Mouse (Mus musculus): ENCODE measurements around the gene Myo3b. TPM values are rescaled to one million over a fixed set of nuclear protein-coding genes. Genes with fewer than 3 reads are reported as not detected.

Myo3b gene
- polyA plus RNA-seq, 1 experiment, result not detected

DNA sequence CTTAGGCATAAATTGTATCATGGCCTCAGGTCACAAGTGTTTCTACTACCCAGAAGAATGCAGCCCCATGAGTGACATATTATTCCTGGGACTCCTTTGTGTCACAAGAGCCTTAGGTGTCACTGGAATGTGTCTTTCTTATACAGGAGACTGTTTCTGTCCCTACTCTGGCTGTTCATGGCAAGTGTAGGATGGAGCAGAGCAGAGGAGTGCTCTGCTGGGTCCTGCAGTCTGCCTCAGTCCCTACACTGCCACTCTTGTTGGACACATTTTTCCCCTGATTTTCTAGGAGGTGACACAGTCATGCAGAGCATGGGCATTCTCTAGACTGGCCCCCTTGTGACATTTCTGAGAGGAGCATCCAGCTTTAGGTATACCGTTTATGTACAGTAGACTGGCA, 350.2 kb downstream of the Myo3b start:
- no peak for TF ChIP-seq GATA1 (IDR thresholded peaks at IDR 0.05; ENCODE audit: low read length)

DNA sequence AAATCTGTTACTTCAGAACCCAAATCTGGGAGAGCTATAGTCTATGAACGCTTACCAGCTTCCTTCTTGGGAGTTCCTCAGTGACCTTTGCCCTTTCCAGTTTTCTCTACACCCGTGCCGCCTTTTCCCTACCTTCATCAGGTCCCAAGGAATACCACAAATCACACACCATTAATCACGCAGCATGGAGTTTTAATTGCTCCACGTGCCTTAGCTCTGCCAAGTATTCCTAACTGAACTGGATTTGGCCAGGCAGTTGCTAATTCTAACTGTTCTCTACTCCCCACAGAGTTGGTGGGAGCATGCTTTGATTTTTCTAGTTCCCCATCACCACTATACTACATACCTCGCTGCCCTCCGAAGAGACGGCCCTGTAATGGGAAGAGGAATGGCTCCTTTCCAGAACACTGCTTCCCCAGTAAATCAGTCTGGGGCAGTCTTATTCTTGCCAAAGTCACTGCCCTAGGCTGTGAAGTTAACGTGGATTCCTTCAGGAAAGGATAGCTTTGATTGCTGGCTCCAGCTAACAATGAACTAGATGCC, 358.9 kb downstream of the Myo3b start:
- no peak for TF ChIP-seq GATA1 (IDR thresholded peaks at IDR 0.05; ENCODE audit: low read length)

DNA sequence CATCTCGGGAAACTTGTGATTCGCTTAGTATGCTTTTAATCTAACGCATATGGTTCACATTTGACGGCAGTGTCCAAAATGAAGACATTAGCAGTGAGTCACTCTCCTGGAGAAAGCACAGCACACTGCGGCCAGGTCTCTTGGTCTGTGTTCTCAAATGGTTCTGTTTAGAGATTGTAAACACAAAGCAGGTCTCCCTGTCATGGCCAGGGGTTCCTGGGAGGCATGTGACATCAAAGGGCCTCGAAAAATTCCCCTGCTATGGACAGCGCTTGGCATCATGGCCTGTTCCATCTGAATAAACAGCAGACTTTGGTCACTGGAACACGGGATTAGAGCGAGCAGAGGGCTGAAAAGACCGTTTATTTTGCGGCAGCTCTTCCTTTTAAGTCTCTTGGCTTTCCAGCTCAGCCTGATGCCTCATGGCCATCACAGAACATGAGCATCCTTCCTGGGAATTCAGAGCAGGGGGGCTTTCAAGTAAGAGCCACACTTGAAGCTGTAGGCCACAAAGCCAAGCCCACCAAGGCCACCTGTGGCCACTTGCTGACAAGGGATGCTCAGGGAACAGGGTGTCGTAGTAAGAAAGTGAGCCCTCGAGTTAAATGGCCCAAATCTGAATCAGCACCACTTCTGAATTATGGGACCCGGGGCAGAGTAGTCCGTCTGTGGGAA, 360.7 kb downstream of the Myo3b start:
- no peak for TF ChIP-seq GATA1 (IDR thresholded peaks at IDR 0.05; ENCODE audit: low read length)

DNA sequence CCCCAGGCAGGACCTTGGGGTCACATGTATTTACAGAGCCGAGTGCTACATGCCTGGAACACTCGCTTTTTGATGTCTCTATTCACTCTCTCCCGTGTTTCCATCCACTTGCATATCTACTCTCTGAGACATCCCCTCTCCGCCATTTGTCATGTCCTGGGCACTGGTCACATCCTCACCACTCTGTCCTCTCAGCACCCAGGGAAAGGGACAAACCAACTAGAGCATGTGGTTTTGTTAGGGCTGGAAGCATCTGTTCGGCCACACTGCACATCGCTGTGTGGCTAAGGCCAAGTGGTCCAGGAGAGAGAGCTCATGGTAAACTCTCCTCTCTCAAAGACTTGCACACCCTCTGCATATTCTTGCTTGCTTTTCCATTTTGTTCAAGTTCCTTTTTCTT, 361.4 kb downstream of the Myo3b start:
- no peak for TF ChIP-seq GATA1 (IDR thresholded peaks at IDR 0.05; ENCODE audit: low read length)

DNA sequence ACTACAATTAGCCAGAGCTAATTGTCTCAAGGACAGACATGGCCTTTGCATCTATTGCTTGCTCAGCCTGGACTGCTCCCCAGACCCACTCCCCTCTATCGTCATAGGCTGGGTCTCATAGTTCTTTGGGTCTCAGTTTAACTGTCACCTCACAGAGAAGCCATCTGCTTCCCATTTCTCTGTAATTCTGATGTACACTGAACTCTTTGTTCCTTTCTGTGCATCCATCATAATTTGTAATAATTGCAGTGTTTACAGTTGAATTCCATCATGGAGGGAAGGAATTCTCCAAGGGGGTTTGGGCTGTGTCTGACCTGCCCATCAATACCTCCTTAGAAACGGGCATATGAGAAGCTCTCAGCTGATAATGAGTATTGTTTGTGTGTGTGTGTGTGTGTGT, 365.4 kb downstream of the Myo3b start:
- TF ChIP-seq GATA1 (IDR thresholded peaks at IDR 0.05; ENCODE audit: low read length), result no peak

DNA sequence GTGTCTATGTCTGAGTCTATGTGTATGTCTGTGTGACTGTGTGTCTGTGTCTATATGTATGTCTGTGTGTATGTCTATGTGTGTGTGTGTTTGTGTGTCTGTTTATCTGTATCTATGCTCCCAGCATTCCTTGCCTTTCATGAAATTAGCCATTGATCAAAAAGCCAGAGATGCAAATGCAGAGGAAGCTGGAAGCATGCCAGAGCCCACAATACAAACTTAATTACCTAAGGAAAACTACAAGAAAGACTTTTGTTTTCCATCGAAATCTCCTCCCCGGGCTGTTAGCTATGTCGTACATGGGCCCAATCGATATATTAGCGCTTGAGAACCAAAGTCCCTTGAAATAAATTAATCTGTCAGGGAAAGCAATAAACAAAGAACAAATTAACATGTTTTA, 367.9 kb downstream of the Myo3b start:
- no peak for TF ChIP-seq GATA1 (IDR thresholded peaks at IDR 0.05; ENCODE audit: low read length)

DNA sequence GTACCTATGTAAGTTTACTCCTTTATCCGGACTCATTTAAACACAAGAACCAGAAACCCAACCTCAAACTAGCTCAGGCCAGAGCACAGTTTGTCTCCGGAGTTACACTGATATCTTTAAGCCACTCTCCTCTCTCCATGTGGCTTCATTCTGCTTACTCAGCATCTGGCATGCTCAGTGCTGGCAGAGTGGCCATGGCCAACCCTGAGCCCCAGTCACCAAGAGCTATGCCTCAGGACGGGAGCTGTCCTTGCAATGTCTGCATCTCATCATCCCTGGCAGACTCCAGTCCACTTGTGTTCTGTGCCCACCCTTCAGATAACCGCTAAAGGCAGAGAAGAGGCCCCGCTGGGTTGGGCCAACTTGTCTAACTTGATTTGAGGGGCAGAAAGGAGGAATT, 368.8 kb downstream of the Myo3b start:
- no peak for TF ChIP-seq GATA1 (IDR thresholded peaks at IDR 0.05; ENCODE audit: low read length)

DNA sequence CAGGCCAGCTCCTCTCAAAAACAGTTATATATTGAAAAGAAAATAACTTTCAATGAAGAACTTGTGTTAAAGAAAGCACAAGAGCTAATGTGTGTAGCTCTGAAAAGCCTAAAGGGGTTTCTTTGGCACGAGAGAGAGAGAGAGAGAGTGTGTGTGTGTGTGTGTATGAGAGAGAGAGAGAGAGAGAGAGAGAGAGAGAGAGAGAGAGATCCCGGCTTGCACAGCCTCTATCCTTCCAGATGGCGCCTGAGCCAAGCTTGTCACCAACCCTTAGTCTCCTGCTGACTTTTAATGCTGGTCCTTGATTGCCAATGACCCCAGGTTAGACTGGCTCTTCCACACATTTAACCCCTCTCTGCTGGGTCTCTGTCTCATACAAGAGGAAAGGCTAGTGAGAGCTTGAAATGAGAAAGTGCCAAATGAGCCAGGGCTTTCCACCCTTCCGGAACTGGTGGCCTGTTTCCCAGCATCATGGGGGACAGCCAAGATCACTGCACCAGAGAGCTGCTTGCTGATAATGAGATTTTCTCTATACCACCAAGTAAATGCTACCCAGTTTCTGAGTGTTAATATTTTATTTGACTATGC, 371.5 kb downstream of the Myo3b start:
- TF ChIP-seq GATA1 (IDR thresholded peaks at IDR 0.05; ENCODE audit: low read length), result no peak

DNA sequence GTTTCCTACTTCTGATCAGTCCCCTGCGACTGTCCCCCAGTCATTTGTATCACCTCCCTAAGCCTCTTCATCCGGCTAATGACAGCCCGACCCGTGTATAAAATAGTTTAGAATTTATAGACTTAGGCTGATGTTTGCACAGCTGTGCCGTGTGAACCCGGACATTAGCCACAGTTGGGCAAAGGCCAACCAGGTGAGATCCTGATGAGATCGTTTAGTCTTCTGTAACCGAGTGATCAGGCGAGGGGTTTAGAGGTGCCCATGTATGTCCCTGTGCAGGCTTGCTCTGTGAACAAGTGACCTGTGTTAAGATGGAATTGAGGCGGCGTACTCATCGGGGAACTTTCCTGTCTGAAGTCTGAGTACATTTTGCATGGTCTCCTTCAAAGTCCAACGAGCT, 373.4 kb downstream of the Myo3b start:
- TF ChIP-seq GATA1 (IDR thresholded peaks at IDR 0.05; ENCODE audit: low read length), result no peak

DNA sequence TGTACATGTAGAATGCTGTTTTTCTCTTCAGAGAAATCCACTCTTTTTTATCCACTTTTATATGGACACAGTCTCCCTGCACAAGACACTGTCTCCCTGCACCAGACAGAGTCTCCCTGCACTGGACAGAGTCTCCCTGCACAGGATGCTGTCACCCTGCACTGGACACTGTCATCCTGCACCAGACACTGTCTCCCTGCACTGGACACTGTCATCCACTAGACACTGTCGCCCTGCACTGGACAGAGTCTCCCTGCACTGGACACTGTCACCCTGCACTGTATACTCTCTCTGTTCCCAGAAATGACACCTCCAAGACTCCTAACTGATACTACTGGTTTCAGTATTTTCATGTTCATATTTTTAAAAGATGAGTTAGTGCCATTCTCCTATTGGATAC, 375.5 kb downstream of the Myo3b start:
- no peak for TF ChIP-seq GATA1 (IDR thresholded peaks at IDR 0.05; ENCODE audit: low read length)

DNA sequence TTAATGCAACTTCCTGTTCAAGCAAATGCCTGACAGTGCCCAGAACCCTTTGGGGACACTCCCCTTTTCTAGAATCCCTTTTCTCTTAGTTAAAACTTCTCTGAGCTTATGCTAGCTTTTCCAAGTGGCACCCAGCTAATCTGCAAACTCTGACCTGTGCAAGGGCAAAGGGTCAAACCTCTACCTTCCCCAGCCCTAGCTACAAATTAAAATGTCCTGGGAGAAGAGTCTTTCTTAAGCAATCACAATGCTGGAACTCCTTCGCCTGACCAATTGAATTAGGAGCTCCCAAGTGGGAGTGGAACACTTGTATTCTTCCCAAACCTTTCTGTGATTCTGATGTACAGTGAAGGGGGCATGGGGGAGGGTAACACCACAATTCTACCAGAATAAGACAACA, 376.6 kb downstream of the Myo3b start:
- no peak for TF ChIP-seq GATA1 (IDR thresholded peaks at IDR 0.05; ENCODE audit: low read length)

DNA sequence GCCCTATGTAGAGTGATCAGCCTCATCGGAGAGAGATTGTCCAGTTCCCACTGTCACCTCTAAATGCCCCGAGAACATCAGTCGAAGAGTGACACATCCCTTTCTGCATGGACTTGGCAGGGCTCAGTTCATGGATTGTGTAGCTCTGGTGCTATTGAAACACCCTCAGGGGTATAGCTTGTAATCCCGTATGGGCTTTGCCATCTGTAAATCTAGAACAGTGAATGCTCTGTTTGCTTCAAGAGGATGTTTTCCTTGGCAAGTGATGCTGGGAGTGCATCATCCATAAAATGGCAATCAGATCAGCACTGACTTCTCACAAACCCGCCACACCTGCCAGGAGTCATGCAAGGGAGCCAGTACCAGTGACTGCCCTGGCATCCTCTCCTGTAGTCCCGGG, 380.4 kb downstream of the Myo3b start:
- no peak for TF ChIP-seq GATA1 (IDR thresholded peaks at IDR 0.05; ENCODE audit: low read length)

DNA sequence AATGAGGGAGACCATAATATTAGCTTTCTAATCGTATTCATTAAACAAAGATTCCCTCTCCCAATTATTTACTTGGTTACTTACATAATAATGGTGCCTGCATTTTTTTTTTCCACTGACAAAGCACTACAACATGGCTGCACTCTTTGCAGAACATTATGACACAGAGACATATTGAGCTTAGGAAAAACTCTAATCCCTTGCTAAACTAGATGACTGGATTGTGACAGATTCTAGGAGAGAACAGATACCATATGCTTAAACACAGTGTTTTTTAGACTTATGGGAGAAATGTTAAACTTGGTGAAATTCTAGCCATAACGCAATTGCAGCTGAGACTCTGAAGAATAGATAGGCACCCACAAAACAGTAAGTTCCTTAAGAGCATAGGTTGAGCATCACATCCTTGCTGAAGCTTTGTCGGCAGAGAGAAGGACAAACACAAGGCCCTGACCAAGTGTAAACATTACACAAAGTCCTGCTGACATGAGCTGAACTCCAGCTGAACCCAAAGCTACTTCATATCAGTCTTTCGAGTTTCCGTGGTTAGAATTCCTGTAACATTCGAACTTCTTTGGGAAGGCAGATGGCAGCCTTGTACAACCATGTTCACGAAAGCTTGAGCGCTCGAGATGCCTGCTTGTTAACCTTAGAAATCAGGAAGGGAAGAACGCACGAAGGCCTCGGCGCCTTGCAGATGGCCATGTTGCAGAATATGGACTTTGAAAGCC, 382.4 kb downstream of the Myo3b start:
- TF ChIP-seq GATA1 (IDR thresholded peaks at IDR 0.05; ENCODE audit: low read length), result no peak

DNA sequence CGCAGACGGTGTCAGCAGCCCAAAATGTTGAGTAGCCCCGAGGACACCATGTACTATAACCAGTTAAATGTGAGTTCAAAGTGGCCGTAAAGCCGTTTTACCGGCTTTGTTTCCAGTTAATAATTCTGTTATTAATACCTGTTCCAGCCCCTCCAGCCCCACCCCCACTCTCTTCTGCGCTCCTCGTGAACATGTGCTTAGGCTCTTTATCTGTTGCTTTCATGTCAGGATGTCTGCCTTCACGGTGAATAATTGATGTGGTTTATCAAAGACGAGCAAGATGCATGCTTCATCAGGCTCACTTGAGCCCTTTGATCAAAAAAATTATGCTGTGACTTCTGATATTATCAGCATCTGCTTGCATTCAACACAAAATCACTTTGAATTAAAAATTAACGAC, 386.7 kb downstream of the Myo3b start:
- TF ChIP-seq GATA1 (IDR thresholded peaks at IDR 0.05; ENCODE audit: low read length), result no peak

DNA sequence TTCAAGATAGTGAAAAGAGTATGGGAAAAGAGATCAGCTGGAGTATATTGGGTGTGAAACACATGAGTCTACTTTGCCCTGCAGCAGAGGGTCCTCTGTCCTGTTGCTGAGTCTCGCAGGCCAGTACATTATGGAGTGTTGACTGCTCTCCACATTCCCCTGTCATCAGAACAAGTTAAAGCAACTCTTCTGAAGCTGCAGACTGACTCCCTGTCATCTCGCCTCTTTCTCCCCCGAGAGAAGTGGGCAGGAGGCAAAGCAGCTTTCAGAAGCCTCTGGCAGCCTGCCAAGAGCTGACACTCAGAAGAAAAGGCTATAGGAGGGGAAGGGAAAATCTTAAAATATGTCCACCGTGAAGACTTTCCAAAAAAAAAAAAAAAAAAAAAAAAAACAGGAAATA, 404.1 kb downstream of the Myo3b start:
- TF ChIP-seq GATA1 (IDR thresholded peaks at IDR 0.05; ENCODE audit: low read length), result no peak

DNA sequence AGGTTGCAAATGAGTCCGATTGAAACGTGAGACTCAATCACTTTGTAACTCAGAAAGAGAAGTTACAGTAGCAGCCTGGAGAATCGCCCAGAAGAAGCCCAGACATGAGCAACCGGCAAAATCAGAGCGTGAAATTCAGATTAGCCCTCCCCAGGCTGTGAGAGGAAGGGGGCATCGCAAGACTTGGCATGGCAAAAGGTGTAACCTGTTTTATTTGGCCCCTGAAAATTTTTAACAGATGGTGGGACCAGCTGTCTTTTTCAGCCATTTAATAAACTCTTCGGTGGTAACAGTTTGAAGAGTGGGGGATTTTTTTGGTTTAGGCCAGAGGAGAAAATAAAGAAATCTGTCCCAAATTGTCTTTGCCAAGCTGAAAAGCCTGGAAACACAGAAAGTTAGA, 405.2 kb downstream of the Myo3b start:
- no peak for TF ChIP-seq GATA1 (IDR thresholded peaks at IDR 0.05; ENCODE audit: low read length)

DNA sequence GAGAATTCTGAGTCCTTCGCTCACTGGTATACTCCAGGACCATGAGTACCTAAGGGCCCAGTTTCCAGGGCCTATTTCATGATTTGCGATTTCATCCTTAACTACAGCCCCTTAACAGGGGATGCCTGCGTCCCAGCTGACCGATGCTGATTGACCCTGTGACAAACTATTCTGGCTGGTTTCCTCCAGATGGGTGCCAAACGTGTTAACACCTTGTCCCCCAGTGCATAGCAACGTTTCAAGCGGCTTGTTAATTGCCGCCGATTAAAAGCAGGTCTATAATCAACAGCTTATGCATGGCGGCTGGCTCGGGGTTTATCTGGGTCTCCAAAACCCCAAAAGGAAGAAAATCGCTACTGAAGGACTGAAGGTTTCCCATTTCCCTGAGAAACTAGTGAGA, 417.3 kb downstream of the Myo3b start:
- TF ChIP-seq GATA1 (IDR thresholded peaks at IDR 0.05; ENCODE audit: low read length), result no peak

Measured in G1E-ER4 (cell line).